Mouse (Mus musculus) erythroblast, adult 5-6 weeks (primary cell): ENCODE measurements around the gene Tenm4. TPM values are rescaled to one million over a fixed set of nuclear protein-coding genes. Genes with fewer than 3 reads are reported as not detected.

Source experiments
- ATAC-seq: replicated peaks from 2 replicates; pipeline ENCODE4 v1.8.0; 2016; ENCODE audit warnings: moderate number of reproducible peaks, mild to moderate bottlenecking, moderate TSS enrichment, inconsistent platforms; ENCODE audit not compliant: poor library complexity, low FRiP score, severe bottlenecking
- total RNA-seq, 2 experiments: library from RNA; stranded (forward) in 1 of 2; stranded (reverse) in 1 of 2; fragments of 150-400 nt in 1 of 2; fragments of 200-764, 138-1000 nt in 1 of 2; gene quantifications; 2 replicates each; pipeline versions ENCODE4 v1.2.3 to v1.2.4; 2015 to 2017; ENCODE audit warnings: low replicate concordance in 2 of 2

The Tenm4 gene
- total RNA-seq, 2 experiments from 2014 or later, result 0.19 to 0.85 TPM

GRCm38 (mm10) chr7:96230720-96231241 lies 59.7 kb downstream of the Tenm4 start:
- ATAC-seq, result no peak

GRCm38 (mm10) chr7:96235847-96236246 lies 64.8 kb downstream of the Tenm4 start:
- ATAC-seq, result no peak

- no peak for ATAC-seq
Observed at GRCm38 (mm10) chr7:96240661-96241060, 69.6 kb downstream of the Tenm4 start.

GRCm38 (mm10) chr7:96242328-96243185 lies 71.5 kb downstream of the Tenm4 start:
- ATAC-seq, result no peak

- no peak for ATAC-seq
Observed at GRCm38 (mm10) chr7:96244796-96245195, 73.8 kb downstream of the Tenm4 start.

GRCm38 (mm10) chr7:96259630-96260029 lies 88.6 kb downstream of the Tenm4 start:
- no peak for ATAC-seq

- ATAC-seq, result no peak
Observed at GRCm38 (mm10) chr7:96262182-96262581, 91.1 kb downstream of the Tenm4 start.

GRCm38 (mm10) chr7:96265941-96266340 lies 94.9 kb downstream of the Tenm4 start:
- ATAC-seq, result no peak

GRCm38 (mm10) chr7:96267266-96267665 lies 96.2 kb downstream of the Tenm4 start:
- ATAC-seq, result no peak

- no peak for ATAC-seq
Observed at GRCm38 (mm10) chr7:96270684-96271083, 99.6 kb downstream of the Tenm4 start.

GRCm38 (mm10) chr7:96272068-96272467 lies 101.0 kb downstream of the Tenm4 start:
- no peak for ATAC-seq

- ATAC-seq, result no peak
Observed at GRCm38 (mm10) chr7:96274486-96274885, 103.4 kb downstream of the Tenm4 start.

GRCm38 (mm10) chr7:96277550-96277949 lies 106.5 kb downstream of the Tenm4 start:
- no peak for ATAC-seq

GRCm38 (mm10) chr7:96278378-96278777 lies 107.3 kb downstream of the Tenm4 start:
- no peak for ATAC-seq

- no peak for ATAC-seq
Observed at GRCm38 (mm10) chr7:96280795-96281194, 109.7 kb downstream of the Tenm4 start.

- ATAC-seq, result no peak
Observed at GRCm38 (mm10) chr7:96290576-96290975, 119.5 kb downstream of the Tenm4 start.

- no peak for ATAC-seq
Observed at GRCm38 (mm10) chr7:96295959-96296358, 124.9 kb downstream of the Tenm4 start.

- no peak for ATAC-seq
Observed at GRCm38 (mm10) chr7:96300826-96301397, 129.9 kb downstream of the Tenm4 start.

GRCm38 (mm10) chr7:96301813-96302212 lies 130.8 kb downstream of the Tenm4 start:
- no peak for ATAC-seq

- no peak for ATAC-seq
Observed at GRCm38 (mm10) chr7:96303963-96304362, 132.9 kb downstream of the Tenm4 start.

- no peak for ATAC-seq
Observed at GRCm38 (mm10) chr7:96305382-96305935, 134.4 kb downstream of the Tenm4 start.
